Mouse (Mus musculus) bone marrow macrophage, adult 2 months (primary cell): ENCODE data around the gene Gm21981.
A peak's percentile ranks its signal among the peaks of the same experiment; 100 is the strongest.

ENCODE experiments used
- CTCF ChIP-seq: IDR thresholded peaks from 2 replicates; pipeline ENCODE4 v1.5.1; 2012; ENCODE audit warnings: low read depth, mild to moderate bottlenecking, low read length, moderate library complexity
- POLR2A ChIP-seq: IDR thresholded peaks from 2 replicates; pipeline ENCODE4 v1.6.1; 2012; ENCODE audit warnings: mild to moderate bottlenecking, low read depth, low read length, borderline replicate concordance

DNA sequence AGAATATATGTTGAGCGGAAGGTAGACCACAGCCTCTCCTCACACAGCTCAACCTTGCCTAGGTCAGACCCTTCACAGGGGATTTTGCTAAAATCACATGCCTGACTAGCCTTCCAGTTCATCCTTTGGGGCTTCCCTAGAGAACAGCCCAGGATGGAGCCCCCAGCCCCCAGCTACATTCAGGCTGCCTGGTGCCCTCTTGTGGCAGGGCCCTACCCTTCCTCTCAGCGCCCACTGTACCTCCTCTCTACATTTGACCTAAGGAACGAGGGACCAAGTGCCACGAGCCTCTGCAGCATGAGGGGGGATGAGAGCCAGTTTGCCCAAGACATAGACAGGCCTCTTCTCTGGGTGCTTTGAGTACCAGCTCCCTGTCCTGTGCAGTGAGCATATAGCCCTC is 10.4 kb upstream of the Gm21981 start:
- no peak for TF ChIP-seq POLR2A
- 0 out of 2 replicates have a peak, but pooled peaks have one; percentile 15 for TF ChIP-seq CTCF
